Mouse (Mus musculus): ENCODE results near the gene Lhpp. TPM values are rescaled to one million over a fixed set of nuclear protein-coding genes. Genes with fewer than 3 reads are reported as not detected.

Lhpp gene
- polyA plus RNA-seq, 1 experiment: 4.7 TPM

- TF ChIP-seq TCF12 (IDR thresholded peaks at IDR 0.05; ENCODE audit: insufficient read depth, poor library complexity, severe bottlenecking) (no peak), MYOD1 (IDR thresholded peaks at IDR 0.05; ENCODE audit: control insufficient read depth in 1 of 3, insufficient read length in 2 of 3, low read depth in 2 of 3) (no peak), POLR2AphosphoS2 (IDR thresholded peaks at IDR 0.05; ENCODE audit: insufficient read length, low read depth) (no peak), E2F4 (IDR thresholded peaks at IDR 0.05; ENCODE audit: insufficient read depth) (no peak), MAX (IDR thresholded peaks at IDR 0.05; ENCODE audit: low read depth) (no peak), SRF (IDR thresholded peaks at IDR 0.05; ENCODE audit: control insufficient read depth, insufficient read length, low read depth) (no peak), TCF3 (IDR thresholded peaks at IDR 0.05; ENCODE audit: insufficient read length, low read depth) (no peak), CEBPB (IDR thresholded peaks at IDR 0.05; ENCODE audit: insufficient read depth, poor library complexity, severe bottlenecking) (no peak), MYOG (IDR thresholded peaks at IDR 0.05; ENCODE audit: control insufficient read depth in 1 of 3, insufficient read depth in 1 of 3, insufficient read length in 2 of 3, low read depth in 2 of 3) (no peak), POLR2A (IDR thresholded peaks at IDR 0.05; ENCODE audit: insufficient read length, low read depth) (no peak), REST (IDR thresholded peaks at IDR 0.05; ENCODE audit: insufficient read depth, insufficient read length) (no peak), USF1 (IDR thresholded peaks at IDR 0.05; ENCODE audit: low read depth) (no peak)
- H3K4me3 ChIP-seq: no peak overlapping the region
Measured at GRCm38 (mm10) chr7:132619975-132620918, 9.8 kb downstream of the Lhpp start.

DNA sequence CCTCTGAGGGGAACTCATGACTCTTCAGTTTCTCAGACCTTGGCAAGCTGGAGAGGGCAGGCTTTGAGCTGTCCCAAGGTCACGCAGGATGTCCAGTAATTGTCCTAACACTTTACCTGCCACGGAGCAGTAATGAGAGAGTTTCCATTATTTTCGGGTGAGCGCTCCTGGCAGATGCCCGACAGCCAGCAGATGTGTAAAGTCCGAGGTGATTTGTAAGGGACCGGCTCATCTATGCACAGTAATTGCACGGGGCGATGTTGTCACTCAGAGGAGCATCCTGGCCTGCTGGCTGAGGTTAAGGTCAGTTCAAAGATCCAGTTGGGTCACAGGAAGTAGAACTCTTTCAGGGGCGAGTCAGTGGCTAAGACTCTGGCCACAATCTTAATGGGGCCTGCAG lies 13.7 kb downstream of the Lhpp start:
- Histone ChIP-seq H3K4me3 (no peak overlapping the region), H3K4me2 (ENCODE audit: low read depth) (no peak overlapping the region), H3ac (ENCODE audit: control insufficient read depth, insufficient read length) (no peak overlapping the region), H3K79me2 (ENCODE audit: control insufficient read depth, insufficient read depth) (no peaks in the 10 kb centered on the region), H3K36me3 (ENCODE audit: control insufficient read depth, insufficient read depth) (no peaks in the 10 kb centered on the region), H3K27me3 (ENCODE audit: control insufficient read depth, insufficient read depth, insufficient read length) (peaks cover 30% of the 10 kb centered on the region)
- TF ChIP-seq MYOD1 (IDR thresholded peaks at IDR 0.05; ENCODE audit: control insufficient read depth in 1 of 3, insufficient read length in 2 of 3, low read depth in 2 of 3): no peak
- TF ChIP-seq USF1 (IDR thresholded peaks at IDR 0.05; ENCODE audit: low read depth): no peak
- TF ChIP-seq POLR2A (IDR thresholded peaks at IDR 0.05; ENCODE audit: insufficient read length, low read depth): no peak
- no peak for TF ChIP-seq MAX (IDR thresholded peaks at IDR 0.05; ENCODE audit: low read depth)
- TF ChIP-seq CEBPB (IDR thresholded peaks at IDR 0.05; ENCODE audit: insufficient read depth, poor library complexity, severe bottlenecking): no peak
- TF ChIP-seq E2F4 (IDR thresholded peaks at IDR 0.05; ENCODE audit: insufficient read depth): no peak
- no peak for TF ChIP-seq REST (IDR thresholded peaks at IDR 0.05; ENCODE audit: insufficient read depth, insufficient read length)

More at GRCm38 (mm10) chr7:132619975-132620918, 9.8 kb downstream of the Lhpp start:
- no peak overlapping the region for H3ac ChIP-seq (ENCODE audit: control insufficient read depth, insufficient read length)
- H3K27me3 ChIP-seq (ENCODE audit: control insufficient read depth, insufficient read depth, insufficient read length): peaks cover 19% of the 10 kb centered on the region
- no peaks in the 10 kb centered on the region for H3K79me2 ChIP-seq (ENCODE audit: control insufficient read depth, insufficient read depth)
- H3K4me2 ChIP-seq (ENCODE audit: low read depth): no peak overlapping the region
- H3K36me3 ChIP-seq (ENCODE audit: control insufficient read depth, insufficient read depth): no peaks in the 10 kb centered on the region

GRCm38 (mm10) chr7:132626174-132626573 lies 15.7 kb downstream of the Lhpp start:
- Histone ChIP-seq H3K4me3 (no peak overlapping the region), H3K79me2 (ENCODE audit: control insufficient read depth, insufficient read depth) (no peaks in the 10 kb centered on the region), H3K27me3 (ENCODE audit: control insufficient read depth, insufficient read depth, insufficient read length) (peaks cover 33% of the 10 kb centered on the region), H3K36me3 (ENCODE audit: control insufficient read depth, insufficient read depth) (no peaks in the 10 kb centered on the region), H3K4me2 (ENCODE audit: low read depth) (no peak overlapping the region), H3ac (ENCODE audit: control insufficient read depth, insufficient read length) (no peak overlapping the region)
- no peak for TF ChIP-seq MYOG (IDR thresholded peaks at IDR 0.05; ENCODE audit: control insufficient read depth in 1 of 3, insufficient read depth in 1 of 3, insufficient read length in 2 of 3, low read depth in 2 of 3)
- TF ChIP-seq MAX (IDR thresholded peaks at IDR 0.05; ENCODE audit: low read depth): no peak
- no peak for TF ChIP-seq USF1 (IDR thresholded peaks at IDR 0.05; ENCODE audit: low read depth)
- TF ChIP-seq MYOD1 (IDR thresholded peaks at IDR 0.05; ENCODE audit: control insufficient read depth in 1 of 3, insufficient read length in 2 of 3, low read depth in 2 of 3): no peak
- TF ChIP-seq TCF12 (IDR thresholded peaks at IDR 0.05; ENCODE audit: insufficient read depth, poor library complexity, severe bottlenecking): no peak
- TF ChIP-seq CEBPB (IDR thresholded peaks at IDR 0.05; ENCODE audit: insufficient read depth, poor library complexity, severe bottlenecking): no peak
- TF ChIP-seq POLR2A (IDR thresholded peaks at IDR 0.05; ENCODE audit: insufficient read length, low read depth): no peak
- TF ChIP-seq TCF3 (IDR thresholded peaks at IDR 0.05; ENCODE audit: insufficient read length, low read depth): no peak
- TF ChIP-seq SRF (IDR thresholded peaks at IDR 0.05; ENCODE audit: control insufficient read depth, insufficient read length, low read depth): no peak
- no peak for TF ChIP-seq E2F4 (IDR thresholded peaks at IDR 0.05; ENCODE audit: insufficient read depth)
- no peak for TF ChIP-seq POLR2AphosphoS2 (IDR thresholded peaks at IDR 0.05; ENCODE audit: insufficient read length, low read depth)
- no peak for TF ChIP-seq REST (IDR thresholded peaks at IDR 0.05; ENCODE audit: insufficient read depth, insufficient read length)

- H3K79me2 ChIP-seq (ENCODE audit: control insufficient read depth, insufficient read depth): no peaks in the 10 kb centered on the region
- no peak overlapping the region for H3K4me3 ChIP-seq
- no peak overlapping the region for H3ac ChIP-seq (ENCODE audit: control insufficient read depth, insufficient read length)
- TF ChIP-seq TCF12 (IDR thresholded peaks at IDR 0.05; ENCODE audit: insufficient read depth, poor library complexity, severe bottlenecking) (no peak), E2F4 (IDR thresholded peaks at IDR 0.05; ENCODE audit: insufficient read depth) (no peak), CEBPB (IDR thresholded peaks at IDR 0.05; ENCODE audit: insufficient read depth, poor library complexity, severe bottlenecking) (no peak), POLR2A (IDR thresholded peaks at IDR 0.05; ENCODE audit: insufficient read length, low read depth) (no peak), MAX (IDR thresholded peaks at IDR 0.05; ENCODE audit: low read depth) (no peak), USF1 (IDR thresholded peaks at IDR 0.05; ENCODE audit: low read depth) (no peak), TCF3 (IDR thresholded peaks at IDR 0.05; ENCODE audit: insufficient read length, low read depth) (no peak), SRF (IDR thresholded peaks at IDR 0.05; ENCODE audit: control insufficient read depth, insufficient read length, low read depth) (no peak), REST (IDR thresholded peaks at IDR 0.05; ENCODE audit: insufficient read depth, insufficient read length) (no peak), MYOG (IDR thresholded peaks at IDR 0.05; ENCODE audit: control insufficient read depth in 1 of 3, insufficient read depth in 1 of 3, insufficient read length in 2 of 3, low read depth in 2 of 3) (no peak)
- H3K4me2 ChIP-seq (ENCODE audit: low read depth): no peak overlapping the region
- no peaks in the 10 kb centered on the region for H3K36me3 ChIP-seq (ENCODE audit: control insufficient read depth, insufficient read depth)
- H3K27me3 ChIP-seq (ENCODE audit: control insufficient read depth, insufficient read depth, insufficient read length): peaks cover 33% of the 10 kb centered on the region
Measured at GRCm38 (mm10) chr7:132627448-132627847, 17.0 kb downstream of the Lhpp start.

All from myocyte (in vitro differentiated cells).